Mouse (Mus musculus) cerebellum, adult (tissue): Measurements from ENCODE around the gene Slc9c1.
"Not testable (repeated sequence)": the region's sequence is repeated elsewhere in the genome, so short reads cannot be mapped to it uniquely, and the experiment has no call there.

Source experiments
- ATAC-seq: cut with Nextera tagmentation; 2 replicates; pipeline ENCODE4 v1.9.2; 2017; ENCODE audit warnings: mild to moderate bottlenecking, moderate library complexity, mixed read lengths; ENCODE audit not compliant: insufficient number of reproducible peaks, low FRiP score, low TSS enrichment

Slc9c1 gene

DNA sequence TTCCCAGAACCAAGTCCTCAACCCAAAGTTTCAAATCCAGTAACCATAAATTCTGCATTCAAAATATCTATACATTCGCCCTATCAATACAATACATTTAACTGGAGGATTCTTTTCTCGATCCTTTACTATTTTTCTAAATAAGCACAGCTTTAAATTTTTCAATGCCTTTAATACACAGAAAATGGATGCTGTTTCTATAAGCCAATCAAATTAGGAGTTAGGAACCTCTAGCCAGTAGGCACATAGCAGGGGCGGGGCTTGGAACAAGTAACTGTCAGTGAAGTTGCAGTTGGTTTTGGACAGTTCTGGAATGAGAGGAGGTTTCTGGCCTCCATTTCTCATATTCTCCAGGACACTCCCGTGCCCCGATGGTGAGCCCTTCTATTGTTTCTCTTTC, at the start of gene Slc9c1:
Slc9c1 (plus strand) TSS at position 301 of the 400 bp plus-strand sequence.
- no peak for ATAC-seq

- ATAC-seq = no peak
Measured at GRCm38 (mm10) chr16:45492927-45493326, 42.2 kb upstream of the Slc9c1 start, which contains the start of gene Gm609. Gene Gm609, minus strand, starts transcription at chr16:45492969.

- ATAC-seq = no peak
Measured at GRCm38 (mm10) chr16:45495326-45495725, 39.8 kb upstream of the Slc9c1 start.

GRCm38 (mm10) chr16:45525551-45525950, 9.6 kb upstream of the Slc9c1 start:
- ATAC-seq = no peak

DNA sequence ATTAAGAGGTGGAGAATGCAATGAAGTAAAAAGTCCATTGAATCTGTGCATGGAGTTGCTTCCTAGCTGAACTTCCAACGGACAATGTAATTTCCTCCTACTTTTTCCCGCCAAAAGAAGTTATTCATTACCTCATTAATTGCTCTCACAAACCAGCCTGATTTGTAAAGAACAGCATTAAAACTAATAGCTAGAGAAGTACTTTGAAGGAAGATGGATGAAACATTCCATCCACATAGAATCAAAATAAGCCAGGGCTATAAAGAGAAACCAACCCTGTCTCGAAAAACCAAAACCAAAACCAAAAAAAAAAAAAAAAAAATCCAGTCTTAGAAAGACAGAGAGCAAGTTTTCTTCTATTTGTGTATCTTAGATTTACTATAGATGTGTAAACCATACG, 3.2 kb upstream of the Slc9c1 start, which contains the start of gene Gm17783:
Gm17783 (minus strand) TSS at position 101 of the 400 bp plus-strand sequence.
- ATAC-seq = no peak

DNA sequence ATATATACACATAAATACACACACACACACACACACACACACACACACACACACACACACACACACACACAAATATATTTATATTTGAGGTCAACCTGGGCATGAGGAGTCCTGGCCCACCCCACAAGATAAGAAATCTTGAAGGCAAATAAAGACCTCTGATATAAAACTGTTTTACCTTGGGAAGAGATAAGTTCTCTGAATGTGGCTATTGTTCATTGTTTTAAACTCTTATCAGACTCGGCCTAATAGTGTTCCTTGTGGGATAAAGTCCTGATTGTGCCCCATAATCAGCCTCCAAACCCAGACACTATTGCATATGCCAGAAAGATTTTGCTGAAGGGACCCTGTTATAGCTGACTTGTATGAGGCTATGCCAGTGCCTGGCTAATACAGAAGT, 3.2 kb downstream of the Slc9c1 start:
- ATAC-seq = not testable (repeated sequence)

GRCm38 (mm10) chr16:45542108-45542507, 7.0 kb downstream of the Slc9c1 start:
- no peak for ATAC-seq

DNA sequence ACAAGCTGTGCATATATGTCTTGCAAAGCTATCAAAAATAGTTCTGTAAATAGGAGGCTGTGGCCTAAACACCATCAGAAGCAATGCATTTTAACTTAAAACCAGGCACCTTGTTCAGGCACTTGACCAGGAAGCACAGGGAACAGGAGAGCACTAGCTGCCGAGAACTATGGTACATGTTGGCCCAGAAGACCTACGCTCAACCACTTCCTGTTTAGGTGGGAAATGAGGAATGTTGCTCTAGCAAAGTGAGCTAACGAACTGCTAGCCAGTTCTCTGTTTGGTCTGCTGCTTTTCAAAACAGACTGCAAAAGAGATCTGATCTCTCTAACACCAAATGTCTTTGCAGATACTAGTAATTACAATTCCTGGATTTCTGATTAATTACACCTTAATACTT, 9.2 kb downstream of the Slc9c1 start:
- ATAC-seq = no peak

GRCm38 (mm10) chr16:45547982-45548381, 12.9 kb downstream of the Slc9c1 start:
- no peak for ATAC-seq

DNA sequence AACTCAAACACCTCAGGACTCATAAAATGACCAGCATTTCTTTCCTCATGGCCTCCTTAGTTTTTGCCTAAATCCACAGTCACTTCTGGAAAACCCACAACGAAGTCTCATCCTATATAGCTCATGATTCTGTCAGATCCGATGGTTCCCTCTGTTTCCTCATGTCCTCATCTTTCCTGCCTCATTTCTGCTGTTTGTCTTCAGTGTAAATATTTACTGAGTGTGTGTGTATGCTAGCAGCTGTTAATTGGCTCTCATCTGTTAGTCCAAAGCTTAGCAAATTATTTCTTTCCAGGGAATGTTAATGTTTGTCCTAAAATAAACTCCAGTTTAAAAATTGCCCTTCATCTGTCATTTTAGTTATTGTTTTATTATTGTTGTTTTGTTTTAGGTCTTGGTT, 16.5 kb downstream of the Slc9c1 start:
- ATAC-seq = no peak

DNA sequence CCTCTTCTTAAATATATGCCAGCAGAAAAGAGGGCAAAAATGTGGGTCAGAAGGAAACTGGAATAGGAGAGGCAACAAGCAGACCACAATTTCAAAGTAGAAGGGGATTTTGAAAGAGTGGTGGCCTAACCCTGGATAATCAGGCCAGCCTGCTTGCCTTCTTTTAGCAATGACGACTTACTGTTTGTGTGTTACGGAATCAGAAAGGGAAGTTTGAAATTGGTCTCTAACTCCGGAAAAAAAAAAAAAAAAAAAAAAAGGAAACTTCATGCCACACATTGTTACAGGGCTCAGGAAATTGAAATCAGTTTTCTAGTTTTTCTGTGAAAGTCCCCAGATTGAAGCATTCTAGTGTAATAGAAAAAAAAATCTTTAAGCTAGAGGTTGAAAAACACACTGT, 26.6 kb downstream of the Slc9c1 start:
- no peak for ATAC-seq

GRCm38 (mm10) chr16:45572307-45572706, 37.2 kb downstream of the Slc9c1 start:
- ATAC-seq = no peak

DNA sequence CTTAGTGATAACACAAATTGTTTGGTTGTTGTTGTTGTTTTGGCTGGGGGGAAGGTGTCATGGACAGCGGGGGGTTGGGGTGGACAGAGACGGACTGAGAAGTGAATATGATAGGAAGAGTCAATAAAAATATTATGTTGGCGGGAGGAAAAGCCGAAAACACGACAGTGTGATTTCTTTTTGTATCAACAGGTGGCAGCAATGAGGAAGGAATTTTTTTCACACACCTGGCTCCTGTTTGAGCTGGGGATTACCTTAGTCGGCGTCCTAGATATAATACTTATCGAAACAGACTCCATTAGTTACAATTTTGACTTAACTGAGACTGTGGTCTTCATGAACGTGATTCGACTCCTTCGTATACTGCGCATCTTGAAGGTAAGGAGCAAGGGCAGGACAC, 44.8 kb downstream of the Slc9c1 start:
- no peak for ATAC-seq

- no peak for ATAC-seq
Measured at GRCm38 (mm10) chr16:45582512-45582911, 47.4 kb downstream of the Slc9c1 start.

DNA sequence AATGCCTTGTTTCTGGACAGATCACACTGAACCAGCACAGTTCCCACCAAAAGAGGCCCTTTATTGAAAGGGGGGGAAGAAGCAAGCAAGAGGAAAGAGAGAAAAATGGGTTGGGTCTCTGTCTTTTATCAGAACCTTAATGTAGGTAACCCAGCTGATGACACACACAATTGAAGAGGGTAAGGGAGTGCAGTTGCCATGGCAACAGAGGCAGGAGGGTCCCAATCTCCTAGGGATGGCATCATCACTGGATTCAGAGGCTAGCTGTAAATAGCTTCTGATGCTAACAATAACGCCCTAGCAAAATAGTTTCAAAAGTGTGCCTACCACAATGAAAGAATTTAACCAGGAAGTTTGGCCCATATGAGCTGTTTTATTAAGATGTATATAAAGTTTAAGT, 58.5 kb downstream of the Slc9c1 start:
- ATAC-seq = no peak

DNA sequence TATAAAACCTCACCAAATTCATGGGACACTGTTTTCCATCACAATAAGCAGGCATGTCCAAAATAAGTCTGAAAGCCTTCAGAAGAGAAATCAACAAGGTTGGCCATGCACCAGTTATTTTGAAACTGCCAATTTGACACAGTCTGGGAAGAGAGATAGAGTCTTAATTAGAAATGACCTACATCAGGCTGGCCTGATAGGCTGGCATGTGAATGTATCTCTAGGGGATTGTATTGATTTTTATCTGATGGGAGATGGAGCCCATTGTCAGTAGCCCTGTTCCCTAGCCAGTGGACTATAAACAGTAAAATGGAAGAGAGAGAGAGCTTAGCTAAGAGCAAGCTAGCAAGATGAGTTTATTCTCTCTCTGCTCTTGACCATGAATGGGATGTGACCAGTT, 60.4 kb downstream of the Slc9c1 start:
- no peak for ATAC-seq

DNA sequence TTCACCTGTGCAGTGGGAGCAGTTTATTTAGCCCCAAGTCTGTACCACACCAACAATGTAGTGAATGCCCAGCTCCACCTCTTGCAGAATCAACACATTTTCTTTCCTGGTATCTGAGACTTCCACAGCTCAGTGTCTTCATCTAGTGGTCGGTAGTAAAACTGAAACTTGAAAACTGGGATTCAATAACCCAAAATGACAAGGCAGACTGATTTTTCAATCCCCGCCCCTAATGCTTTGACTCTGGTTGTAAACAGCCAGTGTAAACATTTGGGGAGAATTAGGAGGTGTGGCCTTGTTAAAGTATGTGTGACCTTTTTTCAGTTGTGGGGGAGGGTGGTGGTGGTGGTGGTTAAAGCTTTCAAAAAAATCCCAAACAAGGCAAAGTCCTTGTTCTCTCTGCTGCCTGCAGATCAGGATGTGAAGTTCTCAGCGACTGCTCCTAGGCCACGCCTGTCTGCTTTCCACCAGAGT, 73.4 kb downstream of the Slc9c1 start:
- ATAC-seq = no peak

GRCm38 (mm10) chr16:45609300-45609699, 74.2 kb downstream of the Slc9c1 start:
- 0 out of 2 replicates have a peak, but pooled peaks have one; percentile 31 for ATAC-seq

DNA sequence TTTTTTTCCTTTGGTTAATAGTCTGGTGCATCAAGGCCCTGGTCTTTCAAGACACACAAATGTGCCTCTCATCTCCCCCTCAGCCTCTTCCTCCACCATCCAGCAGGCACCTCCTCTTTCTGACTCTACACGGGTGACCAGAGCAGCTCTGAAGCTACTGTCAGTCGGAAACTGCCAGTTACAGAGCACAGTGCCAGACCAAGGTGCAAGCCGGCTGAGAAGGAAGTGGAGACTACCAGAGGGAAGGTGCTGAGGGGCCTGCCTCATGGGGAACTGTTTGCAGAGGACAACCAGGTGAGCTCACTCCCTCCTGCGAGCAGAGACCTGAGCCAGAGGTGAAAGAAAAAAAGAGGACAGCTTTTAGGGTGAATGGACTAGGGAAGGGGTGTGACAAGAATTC, 75.2 kb downstream of the Slc9c1 start, which contains the start of gene Gcsam:
Gcsam (plus strand) TSS at position 114 of the 400 bp plus-strand sequence.
- no peak for ATAC-seq

DNA sequence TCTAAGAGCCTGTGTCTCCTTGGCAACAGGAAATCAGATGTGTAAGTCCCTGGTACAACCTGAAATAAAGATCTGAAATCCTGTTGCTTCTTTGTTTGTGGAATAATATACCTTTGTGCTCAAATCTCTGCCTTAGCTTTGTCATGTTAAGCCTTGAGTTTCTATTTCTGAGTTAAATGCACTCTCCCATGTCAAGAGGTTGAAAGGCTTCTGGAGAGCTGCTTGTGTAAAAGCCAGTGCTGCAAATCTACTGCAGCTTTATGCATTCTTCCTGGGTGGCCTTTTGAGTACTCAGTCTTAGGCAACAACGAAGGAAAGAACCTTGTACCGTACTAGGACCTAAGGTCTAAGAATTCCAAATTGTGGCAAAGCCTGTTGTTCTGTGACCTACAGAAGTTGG, 78.1 kb downstream of the Slc9c1 start:
- ATAC-seq = no peak

- ATAC-seq = no peak
Measured at GRCm38 (mm10) chr16:45615944-45616343, 80.8 kb downstream of the Slc9c1 start.

DNA sequence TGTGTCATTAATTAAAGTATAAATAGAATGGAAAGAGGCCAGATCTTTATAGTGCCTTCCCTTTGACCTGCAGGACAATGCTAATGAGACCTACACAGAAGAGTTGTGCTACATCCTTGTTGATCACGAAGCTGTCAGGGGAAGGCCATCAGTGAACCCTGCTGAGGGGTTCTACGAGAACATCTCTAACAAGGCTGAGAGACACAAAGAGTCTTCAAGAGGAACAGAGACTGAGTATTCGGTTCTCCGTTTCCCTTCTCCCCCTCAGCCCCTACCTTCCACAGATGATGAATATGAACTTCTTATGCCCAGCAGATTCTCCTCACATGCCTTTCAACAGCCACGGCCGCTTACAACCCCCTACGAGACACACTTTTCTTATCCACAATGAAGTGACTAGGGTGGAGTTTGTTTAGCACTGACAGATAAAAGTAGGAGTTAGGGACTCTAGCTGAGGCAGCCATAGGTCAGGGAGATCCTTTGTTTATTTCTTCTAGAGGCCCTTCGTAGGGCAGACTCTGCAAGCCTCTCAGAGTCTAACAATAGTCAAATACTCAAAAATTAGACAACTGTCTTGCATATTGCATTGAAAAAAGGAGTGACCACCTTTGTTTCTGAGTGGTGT, 84.8 kb downstream of the Slc9c1 start:
- ATAC-seq = no peak
